Comparison of ENCODE assay signal across 9 mouse cellular contexts in the genomic region with DNA sequence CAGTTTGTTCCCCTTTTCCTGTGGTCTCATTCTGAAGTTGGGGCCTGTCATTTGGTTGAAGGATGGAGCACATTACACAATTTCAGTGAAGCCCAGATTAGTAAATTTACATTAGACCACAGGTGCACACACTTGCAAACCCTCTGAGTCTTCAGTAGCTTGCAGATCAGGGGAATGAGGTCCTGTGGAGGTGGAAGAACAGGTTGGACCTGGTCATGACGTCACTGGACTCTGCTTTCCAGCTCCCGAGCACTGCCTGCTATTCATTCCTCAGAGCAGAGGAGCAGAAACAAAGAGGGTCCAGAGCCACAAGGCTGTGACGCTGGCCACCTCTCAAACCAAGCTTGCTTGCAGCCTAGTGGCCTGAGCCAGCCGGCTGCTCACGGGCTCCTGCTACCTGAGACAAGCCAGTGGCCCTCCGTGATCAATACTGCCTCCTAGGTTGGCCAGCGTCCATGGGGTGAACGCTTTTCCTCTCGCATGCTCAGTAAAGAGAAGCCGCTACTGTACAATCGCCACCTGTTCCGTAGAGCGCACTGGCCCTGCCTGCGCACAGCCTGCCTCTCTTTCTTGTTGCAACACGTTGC.
DNase-seq lines count a peak whose midpoint lies in the region; ATAC-seq and TF ChIP-seq lines count a peak whose summit lies in the region.
"Had no signal": no experiment of that assay in that cellular context is flagged by ENCODE, and none has a peak within 500 bp of the region (broad histone marks: within the 10 kb centered on the region; RNA-seq: fewer than 3 reads in every experiment).

No protein-coding gene starts in this region.

- H3K4me2 ChIP-seq in forebrain, embryonic 16.5 days (ENCODE audit: low read length): peak overlapping the region; percentile 55
- H3K4me2 ChIP-seq in midbrain, embryonic 11.5 days: peak overlapping the region; percentile 48

- H3K27me3 ChIP-seq in forebrain, embryonic 16.5 days (replicated peaks; ENCODE audit: control insufficient read depth, insufficient read depth, low read length): no peaks in the 10 kb centered on the region
- no peaks in the 10 kb centered on the region for H3K27me3 ChIP-seq in midbrain, embryonic 11.5 days (ENCODE audit: control insufficient read depth, insufficient read depth, low read length)
- H3K27me3 ChIP-seq: megakaryocyte, embryonic 14.5 days had no signal

- WGBS in forebrain, embryonic 16.5 days: 11% methylated on average over 15 of the region's 15 CpGs
- 40% methylated on average over 15 of the region's 15 CpGs for WGBS in midbrain, embryonic 11.5 days

- H3K4me1 ChIP-seq in cortical plate, adult 2 months (ENCODE audit: control insufficient read depth, insufficient read depth, low read length): peaks cover 1% of the 10 kb centered on the region
- peaks cover 68% of the 10 kb centered on the region for H3K4me1 ChIP-seq in forebrain, embryonic 16.5 days (replicated peaks; ENCODE audit: control insufficient read depth, insufficient read depth, low read length)
- peaks cover 71% of the 10 kb centered on the region for H3K4me1 ChIP-seq in midbrain, embryonic 11.5 days (ENCODE audit: control insufficient read depth, insufficient read depth, low read length)

- H3K27ac ChIP-seq in cortical plate, adult 2 months (ENCODE audit: insufficient read depth, low read length): peak overlapping the region; percentile 72; the same call in 1 of the 2 replicates
- H3K27ac ChIP-seq in forebrain, embryonic 16.5 days (ENCODE audit: low read length): peak overlapping the region; percentile 68
- peak overlapping the region; percentile 93 for H3K27ac ChIP-seq in midbrain, embryonic 11.5 days (ENCODE audit: low read depth, low read length)

- H3K4me3 ChIP-seq in cortical plate, adult 2 months (ENCODE audit: insufficient read depth, low read length): peak overlapping the region; percentile 27
- H3K4me3 ChIP-seq in forebrain, embryonic 16.5 days (replicated peaks; ENCODE audit: low read length): peak overlapping the region; percentile 34
- H3K4me3 ChIP-seq in midbrain, embryonic 11.5 days (ENCODE audit: low read depth, low read length): peak overlapping the region; percentile 31
- H3K4me3 ChIP-seq: megakaryocyte, embryonic 14.5 days had no signal

- no peaks in the 10 kb centered on the region for H3K9me3 ChIP-seq in forebrain, embryonic 16.5 days (ENCODE audit: control insufficient read depth, low read length)
- H3K9me3 ChIP-seq in midbrain, embryonic 11.5 days (ENCODE audit: control insufficient read depth, low read length): no peaks in the 10 kb centered on the region
- H3K9me3 ChIP-seq: megakaryocyte, embryonic 14.5 days had no signal

- no peak for TF ChIP-seq POLR2A in cortical plate, adult 2 months (IDR thresholded peaks at IDR 0.05; ENCODE audit: extremely low read depth, insufficient read depth, low read length)

- no peaks in the 10 kb centered on the region for H3K36me3 ChIP-seq in forebrain, embryonic 16.5 days (ENCODE audit: control insufficient read depth, insufficient read depth)
- H3K36me3 ChIP-seq in midbrain, embryonic 11.5 days (ENCODE audit: control insufficient read depth, insufficient read depth, low read length): no peaks in the 10 kb centered on the region

- no peak for TF ChIP-seq CTCF in cortical plate, adult 2 months (IDR thresholded peaks at IDR 0.05; ENCODE audit: extremely low read depth, insufficient read depth, low read length)

- H3K9ac ChIP-seq in forebrain, embryonic 16.5 days (replicated peaks; ENCODE audit: low read depth, low read length): peak overlapping the region; percentile 53
- H3K9ac ChIP-seq in midbrain, embryonic 11.5 days (ENCODE audit: low read length): peak overlapping the region; percentile 63

- ATAC-seq in forebrain, embryonic 16.5 days: no peak
- no peak for ATAC-seq in midbrain, embryonic 11.5 days (ENCODE audit: low FRiP score)
- no peak for ATAC-seq in megakaryocyte, adult 5-6 weeks (ENCODE audit: poor library complexity, severe bottlenecking)

- DNase-seq in kidney, postnatal 25 days: peak; percentile 74 to 85
- DNase-seq in midbrain, embryonic 11.5 days (ENCODE audit: low spot score, missing footprints): peak; percentile 91
- DNase-seq in heart, adult 9 months (ENCODE audit: low spot score in 2 of 2): no peak
- DNase-seq in heart, adult 18-20 months: no peak
- DNase-seq in B cell, adult 2 months: no peak

Comparison
In these comparisons a context has a peak if more than half of its experiments do, and no peak if none do; other contexts are left out.
1. DNase-seq: peak in kidney, postnatal 25 days (2 of 2) and midbrain, embryonic 11.5 days (single experiment); none in heart, adult 9 months (0 of 2), heart, adult 18-20 months (0 of 2) and B cell, adult 2 months (0 of 2).
2. Peak in every context shown above with its lines, with median percentiles within 50 percentile points of each other: H3K27ac ChIP-seq and H3K4me3 ChIP-seq.